Mouse (Mus musculus): ENCODE measurements around the gene Abcb8.
A peak's percentile ranks its signal among the peaks of the same experiment; 100 is the strongest.

DNA sequence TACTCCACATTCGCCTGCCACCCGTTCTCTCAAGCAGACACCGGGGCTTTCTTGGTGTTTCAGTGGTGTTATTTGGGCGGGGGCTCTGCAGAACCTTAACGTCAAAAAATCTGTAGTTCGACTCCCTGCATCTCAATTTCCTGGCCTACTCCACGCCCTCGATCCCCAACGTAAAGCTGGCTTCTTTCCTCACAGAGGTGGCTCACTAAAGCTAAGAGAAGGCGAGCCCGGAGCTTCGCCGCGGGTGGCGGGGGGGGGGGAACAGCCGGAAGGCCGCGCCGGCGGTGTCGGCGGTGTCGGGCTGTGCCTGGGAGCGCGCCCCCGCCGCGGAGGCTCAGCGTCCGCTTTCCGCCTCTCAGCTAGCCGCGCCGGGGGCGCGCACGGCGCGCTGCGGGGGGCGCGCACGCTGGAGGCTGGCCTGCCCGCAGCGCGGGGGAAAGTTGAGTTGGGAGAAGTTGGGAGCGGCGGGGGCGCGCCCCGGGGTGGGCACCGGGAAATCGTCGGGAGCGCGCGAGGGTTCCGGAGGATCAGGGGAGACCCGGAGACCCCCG lies 31.5 kb downstream of the Abcb8 start:
- TF ChIP-seq CTCF (IDR thresholded peaks at IDR 0.05; ENCODE audit: insufficient read depth, low read depth, low read length) (no peak), POLR2A (IDR thresholded peaks at IDR 0.05; ENCODE audit: insufficient read depth, low read depth, low read length) (peak; percentile 82)

Measured in olfactory bulb, adult 2 months (tissue).